ENCODE assay signal across 20 mouse cellular contexts in the genomic region with DNA sequence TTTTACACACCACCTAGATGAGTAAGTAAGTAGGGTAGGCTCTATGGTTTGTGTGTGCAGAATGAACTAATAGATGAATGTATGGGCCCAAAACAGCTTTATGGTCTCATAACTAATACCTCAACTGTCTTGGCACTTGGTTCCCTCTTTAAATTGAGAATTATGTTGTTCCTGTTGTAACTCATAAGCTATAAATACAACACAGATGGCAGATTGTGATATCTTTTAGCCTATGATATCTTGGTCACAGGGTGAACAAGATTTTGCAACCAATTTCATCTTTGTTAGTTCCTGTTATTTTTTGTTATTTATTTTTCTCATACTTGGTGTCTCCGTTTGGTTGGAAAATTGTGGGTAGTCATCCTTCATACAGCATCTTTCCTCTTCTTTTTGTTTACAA.
"Had no signal": no experiment of that assay in that cellular context is flagged by ENCODE, and none has a peak within 500 bp of the region (broad histone marks: within the 10 kb centered on the region; RNA-seq: fewer than 3 reads in every experiment).

No protein-coding gene starts in this region.

- H3K4me2 ChIP-seq: limb, embryonic 12.5 days; limb, embryonic 15.5 days; liver, embryonic 11.5 days; lung, embryonic 14.5 days; midbrain, embryonic 13.5 days; neural tube, embryonic 12.5 days; neural tube, embryonic 15.5 days; stomach, embryonic 15.5 days had no signal

- DNase-seq: kidney, adult 2 months; kidney, postnatal 4 days; left cerebral cortex, postnatal 4 days; liver, postnatal 0 days; lung, embryonic 14.5 days; retina, postnatal 1 day; right cerebral cortex, postnatal 25 days; spleen, adult 18-20 months; thymus, postnatal 25 days had no signal

- H3K9ac ChIP-seq: limb, embryonic 12.5 days; limb, embryonic 15.5 days; liver, embryonic 14.5 days; liver, postnatal 0 days; lung, embryonic 14.5 days; midbrain, embryonic 13.5 days; neural tube, embryonic 12.5 days; neural tube, embryonic 15.5 days; stomach, embryonic 15.5 days had no signal

- H3K9me3 ChIP-seq: limb, embryonic 12.5 days; limb, embryonic 15.5 days; midbrain, embryonic 13.5 days; neural tube, embryonic 12.5 days; neural tube, embryonic 15.5 days; stomach, embryonic 15.5 days had no signal

- H3K4me3 ChIP-seq: limb, embryonic 12.5 days; limb, embryonic 15.5 days; midbrain, embryonic 13.5 days; neural tube, embryonic 12.5 days; neural tube, embryonic 15.5 days; stomach, embryonic 15.5 days had no signal

- ATAC-seq: intestine, postnatal 0 days; liver, postnatal 0 days; lung, postnatal 0 days; midbrain, embryonic 13.5 days had no signal

- H3K36me3 ChIP-seq: limb, embryonic 12.5 days; limb, embryonic 15.5 days; midbrain, embryonic 13.5 days; neural tube, embryonic 12.5 days; neural tube, embryonic 15.5 days; stomach, embryonic 15.5 days had no signal

- H3K27ac ChIP-seq: kidney, postnatal 0 days; limb, embryonic 12.5 days; limb, embryonic 15.5 days; liver, embryonic 14.5 days; midbrain, embryonic 13.5 days; neural tube, embryonic 12.5 days; neural tube, embryonic 15.5 days; stomach, embryonic 15.5 days had no signal

- H3K27me3 ChIP-seq: limb, embryonic 12.5 days; midbrain, embryonic 13.5 days; neural tube, embryonic 12.5 days; neural tube, embryonic 15.5 days; stomach, embryonic 15.5 days had no signal

- H3K4me1 ChIP-seq: limb, embryonic 12.5 days; limb, embryonic 15.5 days; midbrain, embryonic 13.5 days; neural tube, embryonic 12.5 days; neural tube, embryonic 15.5 days; stomach, embryonic 15.5 days had no signal
